Mouse (Mus musculus) hindbrain, embryonic 10.5 days (tissue): ENCODE results near the gene Iqch. TPM values are rescaled to one million over a fixed set of nuclear protein-coding genes. Genes with fewer than 3 reads are reported as not detected.
A peak's percentile ranks its signal among the peaks of the same experiment; 100 is the strongest.

Experiments used
- DNase-seq: peaks from one replicate; pipeline ENCODE4 v3.0.0-alpha.2; 2017; ENCODE audit warnings: low spot score
- H3K27ac ChIP-seq: fragments of 300-500 bp; sonication (generic); 2 replicates; pipeline ENCODE4 v1.5.1; 2016; ENCODE audit warnings: mild to moderate bottlenecking, moderate library complexity
- H3K27me3 ChIP-seq: fragments of 300-500 bp; sonication (generic); 2 replicates; pipeline ENCODE4 v1.6.1; 2016; ENCODE audit warnings: mild to moderate bottlenecking; ENCODE audit not compliant: poor library complexity, insufficient read depth, severe bottlenecking
- H3K36me3 ChIP-seq: fragments of 300-500 bp; sonication (generic); 2 replicates; pipeline ENCODE4 v1.6.1; 2016; ENCODE audit warnings: mild to moderate bottlenecking, moderate library complexity
- H3K4me1 ChIP-seq: fragments of 300-500 bp; sonication (generic); replicated peaks from 2 replicates; pipeline ENCODE4 v1.6.1; 2016; ENCODE audit warnings: mild to moderate bottlenecking
- H3K4me3 ChIP-seq: fragments of 300-500 bp; sonication (generic); 2 replicates; pipeline ENCODE4 v1.5.1; 2016; ENCODE audit warnings: mild to moderate bottlenecking, moderate library complexity
- H3K9me3 ChIP-seq: fragments of 300-500 bp; sonication (generic); 2 replicates; pipeline ENCODE4 v1.6.1; 2016; ENCODE audit warnings: mild to moderate bottlenecking, moderate library complexity
- WGBS: fragments of 180-500 bp; shearing (Covaris S2); methylation state at CpG from one replicate; pipeline ENCODE4 v1.1.7; 2016; 5-methylcytosine and 5-hydroxymethylcytosine counted together
- polyA plus RNA-seq: library from polyadenylated mRNA; unstranded; fragments of >200 nt; fragmentation: Nextera tagmentation; extraction: Ambion mirVana; gene quantifications from 2 replicates; pipeline ENCODE4 v1.2.1, GENCODE M21; 2016

Iqch gene
- polyA plus RNA-seq, 1 experiment from 2014 or later = 0.13 TPM

DNA sequence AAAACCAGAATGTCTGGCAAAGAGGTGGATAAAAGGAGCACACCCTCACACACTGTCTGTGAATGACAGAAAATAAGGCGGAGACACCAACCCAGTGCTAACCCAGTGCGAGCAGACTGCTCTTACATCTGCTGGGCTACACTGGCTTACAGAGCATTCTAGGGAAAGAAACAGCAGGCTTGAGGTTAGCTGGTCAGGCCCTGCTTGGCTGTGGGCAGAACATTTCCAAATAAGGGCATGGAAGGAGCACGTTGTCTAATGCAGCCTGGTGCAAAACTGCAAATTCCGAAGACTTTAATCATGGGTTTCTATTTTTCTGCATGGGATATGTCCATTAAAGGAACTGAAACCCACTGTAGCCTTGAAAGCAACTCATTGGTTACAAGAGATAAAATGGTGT is 64.8 kb downstream of the Iqch start:
- DNase-seq = no peak
- H3K36me3 ChIP-seq = no peaks in the 10 kb centered on the region
- H3K27ac ChIP-seq = no peak overlapping the region
- H3K9me3 ChIP-seq = no peaks in the 10 kb centered on the region; the same call in 1 of the 2 replicates
- WGBS = 87% methylated on average over 4 of the region's 4 CpGs
- no peak overlapping the region for H3K4me3 ChIP-seq
- H3K27me3 ChIP-seq = peaks cover 20% of the 10 kb centered on the region
- H3K4me1 ChIP-seq = peaks cover 34% of the 10 kb centered on the region

DNA sequence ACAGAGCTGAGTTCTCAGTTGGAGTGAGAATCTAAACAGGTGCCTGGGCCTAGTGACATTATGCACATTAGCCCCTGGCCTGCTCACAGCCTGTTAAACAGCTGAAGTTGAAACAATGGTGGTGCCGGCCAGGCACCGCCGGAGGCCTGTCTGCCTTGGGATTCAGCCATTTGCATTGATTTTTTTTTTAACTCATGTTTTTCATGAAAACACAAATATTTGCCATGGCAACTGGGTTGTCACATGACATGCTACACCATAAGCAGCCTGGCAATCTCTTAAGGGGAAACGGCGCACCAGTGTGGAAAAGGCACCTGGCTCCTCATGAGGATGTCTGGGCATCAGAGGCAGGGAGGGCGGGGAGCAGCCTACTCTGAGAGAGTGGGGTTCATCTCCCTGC is 67.3 kb downstream of the Iqch start:
- H3K4me1 ChIP-seq = peaks cover 40% of the 10 kb centered on the region
- H3K36me3 ChIP-seq = no peaks in the 10 kb centered on the region
- no peak overlapping the region for H3K4me3 ChIP-seq
- H3K27ac ChIP-seq = peak overlapping the region; percentile 75
- 26% methylated on average over 6 of the region's 6 CpGs for WGBS
- peak; percentile 54 for DNase-seq
- no peaks in the 10 kb centered on the region; the same call in 1 of the 2 replicates for H3K9me3 ChIP-seq
- peaks cover 32% of the 10 kb centered on the region for H3K27me3 ChIP-seq

DNA sequence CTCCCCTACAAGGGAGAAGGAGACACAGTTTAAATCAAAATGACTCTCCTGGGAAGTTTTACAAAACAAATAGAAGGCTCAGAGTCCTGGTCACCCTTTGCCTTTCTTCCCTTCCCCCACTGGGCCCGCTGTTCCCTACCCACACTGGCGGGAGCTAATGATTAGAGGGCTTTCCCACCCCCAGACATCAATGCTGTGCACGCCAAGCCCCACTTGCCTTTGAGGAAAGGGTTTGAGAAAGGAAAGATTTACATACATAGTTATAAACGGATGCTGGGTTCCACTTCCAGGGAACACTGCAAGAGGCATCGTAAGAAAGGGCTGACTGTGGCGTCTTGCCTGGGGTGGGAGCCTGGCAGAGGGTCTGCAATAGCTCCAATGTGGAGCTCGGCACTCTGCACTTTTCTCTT is 67.9 kb downstream of the Iqch start:
- H3K4me1 ChIP-seq = peaks cover 40% of the 10 kb centered on the region
- no peaks in the 10 kb centered on the region for H3K36me3 ChIP-seq
- peak; percentile 55 for DNase-seq
- 6% methylated on average over 7 of the region's 7 CpGs for WGBS
- no peaks in the 10 kb centered on the region; the same call in 1 of the 2 replicates for H3K9me3 ChIP-seq
- H3K27ac ChIP-seq = peak overlapping the region; percentile 75
- peaks cover 39% of the 10 kb centered on the region for H3K27me3 ChIP-seq
- H3K4me3 ChIP-seq = no peak overlapping the region; the same call in 1 of the 2 replicates

DNA sequence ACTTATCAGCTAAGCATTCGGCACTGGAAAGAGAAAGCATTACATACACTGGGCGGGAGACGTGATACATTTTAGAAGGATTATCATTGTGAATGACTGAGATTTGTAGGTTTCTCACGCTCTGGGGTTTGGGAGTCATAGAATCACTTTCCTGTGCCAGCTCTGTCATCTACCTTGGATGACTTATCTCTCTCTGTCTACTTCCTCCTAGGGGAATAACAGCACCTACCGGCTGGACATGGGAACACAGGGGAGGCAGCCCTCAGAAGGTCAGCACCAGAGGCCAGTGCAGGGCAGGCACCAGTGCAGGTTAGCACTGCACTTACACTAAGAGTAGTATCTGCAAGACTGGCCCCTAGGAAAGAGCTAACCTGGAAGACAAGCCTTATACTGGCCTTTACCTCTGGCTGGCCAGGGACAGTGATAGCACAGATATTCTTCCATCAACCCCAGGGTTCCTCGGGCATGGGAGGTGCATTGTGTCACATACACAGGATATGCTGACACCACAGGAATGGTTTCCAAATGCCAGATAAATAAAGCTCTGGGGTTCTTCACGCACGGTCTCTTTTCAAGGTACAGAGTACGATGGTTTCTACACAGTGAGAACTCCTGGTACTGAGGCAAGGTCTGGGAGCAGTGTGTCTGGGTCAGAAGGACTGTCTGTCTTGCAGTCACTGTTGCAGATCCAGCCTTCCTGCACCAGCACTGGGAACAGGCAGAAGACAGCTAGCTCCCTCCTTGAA is 69.2 kb downstream of the Iqch start:
- no peak overlapping the region for H3K4me3 ChIP-seq
- H3K4me1 ChIP-seq = peaks cover 40% of the 10 kb centered on the region
- peaks cover 41% of the 10 kb centered on the region for H3K27me3 ChIP-seq
- no peak for DNase-seq
- H3K27ac ChIP-seq = no peak overlapping the region; the same call in 1 of the 2 replicates
- WGBS = 66% methylated on average over 9 of the region's 9 CpGs
- no peaks in the 10 kb centered on the region for H3K36me3 ChIP-seq
- no peaks in the 10 kb centered on the region; the same call in 1 of the 2 replicates for H3K9me3 ChIP-seq

DNA sequence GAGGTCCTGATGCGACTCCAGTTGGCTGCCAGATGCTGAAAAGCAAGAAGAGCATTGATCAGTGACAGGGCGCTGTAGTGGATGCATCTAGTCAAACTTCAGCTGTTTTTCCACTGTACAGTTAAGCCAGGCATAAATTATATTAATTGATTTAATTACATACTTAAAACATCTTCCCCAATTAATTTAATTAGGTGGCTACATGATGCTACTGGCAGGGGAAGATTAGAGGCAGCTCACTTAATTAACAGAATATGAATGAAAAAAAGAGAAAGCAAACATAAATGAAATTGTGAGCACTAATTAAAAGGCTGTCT is 78.4 kb downstream of the Iqch start:
- Histone ChIP-seq H3K27ac (no peak overlapping the region), H3K27me3 (peaks cover 10% of the 10 kb centered on the region; the same call in 1 of the 2 replicates), H3K4me1 (no peaks in the 10 kb centered on the region), H3K36me3 (no peaks in the 10 kb centered on the region), H3K4me3 (no peak overlapping the region), H3K9me3 (no peaks in the 10 kb centered on the region)
- DNase-seq = no peak
- WGBS = 91% methylated on average over 2 of the region's 2 CpGs

DNA sequence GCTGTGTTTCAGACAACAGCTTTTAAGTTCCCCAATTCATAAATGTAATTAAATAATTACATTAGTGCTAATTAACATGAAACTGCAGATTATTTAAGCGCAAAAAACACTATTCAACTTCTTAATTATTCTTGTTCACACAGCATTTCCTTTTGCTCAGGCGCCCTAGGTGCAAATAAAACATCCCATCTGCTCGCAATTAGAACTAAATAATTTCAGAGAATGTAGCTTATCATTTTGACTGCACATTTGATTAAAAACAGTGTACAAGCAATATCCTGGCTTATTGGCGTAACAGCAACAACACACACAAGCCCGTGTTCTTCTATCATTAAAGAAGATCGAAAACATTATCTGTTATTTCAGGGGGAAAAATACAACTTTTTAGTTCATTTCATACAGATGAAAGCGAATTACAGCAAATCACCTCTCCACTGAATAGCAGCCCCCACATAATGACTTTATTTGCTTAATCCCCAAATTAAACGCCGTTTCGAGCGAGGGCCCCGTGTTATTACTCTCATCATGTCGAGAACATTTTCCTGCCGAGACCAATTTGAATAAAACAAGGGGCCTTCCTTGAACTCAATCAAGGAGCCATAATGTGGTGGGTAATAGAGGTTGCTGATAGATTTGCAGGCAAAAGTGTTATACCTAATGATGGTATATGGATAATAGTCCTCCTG is 78.9 kb downstream of the Iqch start:
- H3K36me3 ChIP-seq = no peaks in the 10 kb centered on the region
- no peak for DNase-seq
- H3K27ac ChIP-seq = no peak overlapping the region
- H3K4me3 ChIP-seq = no peak overlapping the region
- H3K4me1 ChIP-seq = no peaks in the 10 kb centered on the region
- H3K9me3 ChIP-seq = no peaks in the 10 kb centered on the region
- peaks cover 10% of the 10 kb centered on the region; the same call in 1 of the 2 replicates for H3K27me3 ChIP-seq
- 91% methylated on average over 14 of the region's 14 CpGs for WGBS

DNA sequence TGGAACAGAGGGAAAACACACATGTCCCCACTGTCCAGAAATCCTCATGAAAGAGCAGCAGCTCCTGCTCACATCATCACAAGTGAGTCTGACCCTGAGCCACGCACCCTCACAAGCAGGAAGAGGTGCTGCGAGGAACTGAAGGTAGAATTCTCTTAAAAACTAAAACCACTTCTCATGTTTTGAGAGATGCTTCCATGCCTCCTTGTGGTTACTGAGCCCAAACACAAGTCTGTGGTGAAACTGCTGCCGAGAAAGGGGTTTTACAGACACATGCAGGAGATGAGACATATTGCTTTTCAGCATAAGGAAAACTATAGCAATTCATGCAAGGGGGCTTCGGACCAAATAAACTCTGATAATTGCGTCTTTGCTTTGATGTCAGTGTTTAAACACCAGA is 89.4 kb downstream of the Iqch start:
- Histone ChIP-seq H3K9me3 (no peaks in the 10 kb centered on the region), H3K4me1 (no peaks in the 10 kb centered on the region), H3K4me3 (no peak overlapping the region), H3K27ac (no peak overlapping the region), H3K36me3 (no peaks in the 10 kb centered on the region), H3K27me3 (no peaks in the 10 kb centered on the region)
- no peak for DNase-seq
- WGBS = 76% methylated on average over 5 of the region's 5 CpGs

DNA sequence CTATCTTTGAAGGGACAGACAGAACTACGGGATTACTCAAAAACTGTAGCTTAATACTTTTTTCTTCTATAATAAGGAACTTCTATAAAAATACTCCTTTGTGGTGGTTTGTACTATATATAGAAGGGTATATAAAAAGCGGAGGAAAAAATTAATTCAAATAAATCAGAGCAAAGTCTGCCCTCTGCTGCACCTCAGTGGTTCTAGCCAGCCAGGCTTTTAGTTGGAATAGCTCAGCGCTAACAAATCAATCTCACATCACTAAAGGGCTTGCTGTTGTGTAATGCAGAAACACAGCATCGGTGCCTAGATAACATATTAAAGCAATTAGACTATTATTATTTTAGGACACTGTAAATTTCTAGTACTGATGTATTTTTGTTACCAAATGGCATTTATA is 91.3 kb downstream of the Iqch start:
- no peaks in the 10 kb centered on the region for H3K4me1 ChIP-seq
- no peak overlapping the region for H3K4me3 ChIP-seq
- no peak for DNase-seq
- 89% methylated on average over 4 of the region's 4 CpGs for WGBS
- no peaks in the 10 kb centered on the region for H3K36me3 ChIP-seq
- H3K9me3 ChIP-seq = no peaks in the 10 kb centered on the region
- no peak overlapping the region for H3K27ac ChIP-seq
- no peaks in the 10 kb centered on the region for H3K27me3 ChIP-seq

DNA sequence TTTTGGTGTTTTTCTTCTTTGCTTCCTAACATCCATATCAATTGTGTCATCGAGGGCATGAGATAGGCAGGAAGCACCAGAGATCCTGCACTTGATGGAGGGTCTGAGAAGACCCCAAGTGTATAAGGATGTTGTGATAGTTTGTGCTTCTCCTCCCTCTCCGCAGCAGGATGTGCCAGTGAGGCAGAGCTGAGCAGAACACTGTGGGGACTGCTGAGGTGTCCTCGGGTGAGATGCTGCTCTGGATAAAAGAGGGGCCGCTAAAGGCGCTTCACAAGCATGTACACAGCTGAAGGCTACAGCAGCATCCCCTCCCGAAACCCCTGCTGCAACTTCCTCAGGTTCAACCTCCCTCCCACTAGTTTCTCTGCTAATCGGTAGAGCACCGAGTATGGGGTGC is 95.2 kb downstream of the Iqch start:
- DNase-seq = no peak
- 77% methylated on average over 8 of the region's 8 CpGs for WGBS
- no peaks in the 10 kb centered on the region for H3K36me3 ChIP-seq
- no peak overlapping the region for H3K27ac ChIP-seq
- H3K4me1 ChIP-seq = no peaks in the 10 kb centered on the region
- no peaks in the 10 kb centered on the region for H3K27me3 ChIP-seq
- no peak overlapping the region for H3K4me3 ChIP-seq
- no peaks in the 10 kb centered on the region for H3K9me3 ChIP-seq

DNA sequence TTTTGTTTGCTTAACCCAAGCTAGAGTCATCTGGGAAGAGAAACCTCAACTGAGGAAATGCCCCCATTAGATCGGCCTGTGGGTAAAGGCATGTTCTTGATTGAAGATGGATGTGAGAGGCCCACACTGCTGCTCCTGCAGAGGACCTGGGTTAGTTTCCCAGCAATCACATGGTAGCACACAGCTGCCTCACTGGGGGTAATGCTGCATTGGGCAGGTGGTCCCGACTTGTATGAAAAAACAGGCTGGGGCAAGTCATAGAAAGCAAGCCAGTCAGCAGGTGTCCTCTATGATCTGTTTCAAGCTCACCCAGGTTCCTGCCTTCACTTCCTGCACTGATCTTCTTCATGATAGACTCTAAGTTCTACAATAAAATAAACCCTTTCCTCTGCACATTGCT is 98.4 kb downstream of the Iqch start:
- no peak for DNase-seq
- Histone ChIP-seq H3K27me3 (no peaks in the 10 kb centered on the region), H3K9me3 (no peaks in the 10 kb centered on the region), H3K4me1 (no peaks in the 10 kb centered on the region), H3K27ac (no peak overlapping the region), H3K4me3 (no peak overlapping the region), H3K36me3 (no peaks in the 10 kb centered on the region)
- 79% methylated on average over 2 of the region's 2 CpGs for WGBS

DNA sequence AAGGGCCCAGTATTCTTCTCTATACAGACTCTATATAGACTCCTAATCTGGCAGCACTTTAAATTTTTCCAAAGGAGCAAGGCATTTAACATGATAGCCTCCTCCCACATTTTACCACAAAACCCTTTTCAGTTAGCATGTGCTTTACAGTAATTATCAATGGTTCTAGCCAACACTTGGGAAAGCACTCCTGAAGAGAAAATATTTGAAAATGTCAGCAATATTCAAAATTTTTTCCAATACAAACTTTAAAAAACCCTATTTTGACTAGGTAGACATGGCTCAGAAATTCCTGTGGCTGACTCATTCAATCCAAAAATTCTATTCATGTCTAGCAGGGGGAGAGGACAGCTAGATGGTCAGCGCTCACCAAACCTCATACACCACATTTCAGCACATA is 100.8 kb downstream of the Iqch start:
- no peak overlapping the region for H3K27ac ChIP-seq
- H3K27me3 ChIP-seq = no peaks in the 10 kb centered on the region
- 94% methylated on average over 1 of the region's 1 CpGs for WGBS
- no peak for DNase-seq
- H3K9me3 ChIP-seq = no peaks in the 10 kb centered on the region
- H3K4me3 ChIP-seq = no peak overlapping the region
- H3K4me1 ChIP-seq = no peaks in the 10 kb centered on the region
- no peaks in the 10 kb centered on the region for H3K36me3 ChIP-seq

DNA sequence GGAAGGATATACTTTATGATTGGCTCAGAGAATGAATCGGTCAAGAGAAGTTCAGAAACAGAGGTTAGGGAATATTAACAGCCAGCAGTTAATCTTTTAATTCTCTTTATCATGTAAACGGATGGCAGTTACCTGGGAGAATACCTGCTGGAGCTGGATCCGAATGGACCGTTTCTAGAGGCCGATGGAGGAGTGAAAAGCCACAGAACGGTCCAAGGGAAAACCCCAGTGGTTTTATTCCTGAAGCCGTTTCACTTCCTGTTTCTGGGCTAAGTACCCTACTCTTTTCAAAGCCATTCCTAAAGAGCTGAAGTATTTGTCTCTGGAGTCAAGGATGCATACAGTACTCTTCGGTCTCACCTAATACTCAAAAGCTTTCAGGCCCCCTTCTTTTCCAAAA is 102.4 kb downstream of the Iqch start:
- no peak for DNase-seq
- Histone ChIP-seq H3K4me1 (no peaks in the 10 kb centered on the region), H3K27me3 (no peaks in the 10 kb centered on the region), H3K36me3 (no peaks in the 10 kb centered on the region), H3K9me3 (no peaks in the 10 kb centered on the region), H3K27ac (no peak overlapping the region), H3K4me3 (no peak overlapping the region)
- WGBS = 91% methylated on average over 8 of the region's 8 CpGs

DNA sequence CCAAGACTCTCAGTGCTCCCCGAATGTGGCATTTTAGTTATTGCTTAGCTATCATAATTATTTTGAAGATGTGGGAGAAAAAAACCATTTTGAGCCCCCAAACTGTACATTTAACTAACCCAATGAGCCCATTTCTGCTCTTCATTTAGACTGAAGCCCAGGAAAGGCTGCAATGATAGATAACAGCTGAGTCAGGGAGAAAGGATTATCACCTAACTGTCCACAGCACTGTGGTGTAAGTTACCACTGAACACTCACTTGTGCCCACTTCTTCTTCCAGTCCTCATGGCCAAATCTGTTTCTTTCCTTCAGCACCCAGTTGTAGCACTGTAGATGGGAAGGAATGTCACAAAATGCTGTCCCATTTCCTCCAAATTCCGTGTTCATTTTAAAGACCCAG is 106.5 kb downstream of the Iqch start:
- peaks cover 3% of the 10 kb centered on the region; the same call in 1 of the 2 replicates for H3K4me1 ChIP-seq
- WGBS = 93% methylated on average over 2 of the region's 2 CpGs

More for the DNA sequence above, 106.5 kb downstream of the Iqch start:
- no peaks in the 10 kb centered on the region for H3K9me3 ChIP-seq
- no peak for DNase-seq
- H3K27me3 ChIP-seq = 0 out of 2 replicates have a peak, but pooled peaks cover 3% of the 10 kb centered on the region
- no peak overlapping the region for H3K4me3 ChIP-seq
- no peaks in the 10 kb centered on the region for H3K36me3 ChIP-seq
- no peak overlapping the region for H3K27ac ChIP-seq
